Mouse (Mus musculus): ENCODE data around the gene Rpl10a. TPM values are rescaled to one million over a fixed set of nuclear protein-coding genes. Genes with fewer than 3 reads are reported as not detected.

The Rpl10a gene
- polyA plus RNA-seq, 1 experiment, result 1,141 TPM

GRCm38 (mm10) chr17:28298888-28299287 is 29.4 kb upstream of the Rpl10a start:
- no peak overlapping the region for H3K4me3 ChIP-seq (replicated peaks; ENCODE audit: control insufficient read depth, low read depth, low read length)
- WGBS, result 83% methylated on average over 17 of the region's 17 CpGs
- H3K4me1 ChIP-seq (ENCODE audit: control insufficient read depth, insufficient read depth, low read length), result peaks cover 4% of the 10 kb centered on the region
- H3K27ac ChIP-seq (ENCODE audit: control insufficient read depth, insufficient read depth, low read depth, low read length, poor library complexity), result no peak overlapping the region
- TF ChIP-seq CTCF (IDR thresholded peaks at IDR 0.05; ENCODE audit: control insufficient read depth, insufficient read depth, low read length) (no peak), POLR2A (IDR thresholded peaks at IDR 0.05; ENCODE audit: borderline replicate concordance, control insufficient read depth, low read depth, low read length) (no peak)

DNA sequence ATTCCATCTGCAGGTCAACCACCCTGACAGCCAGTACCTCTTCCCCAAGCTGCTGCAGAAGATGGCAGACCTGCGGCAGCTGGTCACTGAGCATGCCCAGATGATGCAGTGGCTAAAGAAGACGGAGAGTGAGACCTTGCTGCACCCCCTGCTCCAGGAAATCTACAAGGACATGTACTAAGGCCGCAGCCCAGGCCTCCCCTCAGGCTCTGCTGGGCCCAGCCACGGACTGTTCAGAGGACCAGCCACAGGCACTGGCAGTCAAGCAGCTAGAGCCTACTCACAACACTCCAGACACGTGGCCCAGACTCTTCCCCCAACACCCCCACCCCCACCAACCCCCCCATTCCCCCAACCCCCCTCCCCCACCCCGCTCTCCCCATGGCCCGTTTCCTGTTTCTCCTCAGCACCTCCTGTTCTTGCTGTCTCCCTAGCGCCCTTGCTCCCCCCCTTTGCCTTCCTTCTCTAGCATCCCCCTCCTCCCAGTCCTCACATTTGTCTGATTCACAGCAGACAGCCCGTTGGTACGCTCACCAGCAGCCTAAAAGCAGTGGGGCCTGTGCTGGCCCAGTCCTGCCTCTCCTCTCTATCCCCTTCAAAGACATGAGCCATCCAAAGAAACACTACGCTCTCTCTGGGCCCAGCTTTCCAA is 28.5 kb upstream of the Rpl10a start:
- Histone ChIP-seq H3K4me1 (ENCODE audit: control insufficient read depth, insufficient read depth, low read length) (no peaks in the 10 kb centered on the region), H3K27ac (ENCODE audit: control insufficient read depth, insufficient read depth, low read depth, low read length, poor library complexity) (no peak overlapping the region), H3K4me3 (replicated peaks; ENCODE audit: control insufficient read depth, low read depth, low read length) (no peak overlapping the region)
- TF ChIP-seq CTCF (IDR thresholded peaks at IDR 0.05; ENCODE audit: control insufficient read depth, insufficient read depth, low read length) (no peak), POLR2A (IDR thresholded peaks at IDR 0.05; ENCODE audit: borderline replicate concordance, control insufficient read depth, low read depth, low read length) (no peak)
- 36% methylated on average over 11 of the region's 11 CpGs for WGBS

GRCm38 (mm10) chr17:28300323-28300722 is 27.9 kb upstream of the Rpl10a start:
- TF ChIP-seq POLR2A (IDR thresholded peaks at IDR 0.05; ENCODE audit: borderline replicate concordance, control insufficient read depth, low read depth, low read length) (no peak), CTCF (IDR thresholded peaks at IDR 0.05; ENCODE audit: control insufficient read depth, insufficient read depth, low read length) (no peak)
- 60% methylated on average over 9 of the region's 9 CpGs for WGBS
- H3K4me3 ChIP-seq (replicated peaks; ENCODE audit: control insufficient read depth, low read depth, low read length), result no peak overlapping the region
- H3K27ac ChIP-seq (ENCODE audit: control insufficient read depth, insufficient read depth, low read depth, low read length, poor library complexity), result no peak overlapping the region
- H3K4me1 ChIP-seq (ENCODE audit: control insufficient read depth, insufficient read depth, low read length), result no peaks in the 10 kb centered on the region

GRCm38 (mm10) chr17:28300850-28301249 is 27.4 kb upstream of the Rpl10a start:
- Histone ChIP-seq H3K4me1 (ENCODE audit: control insufficient read depth, insufficient read depth, low read length) (no peaks in the 10 kb centered on the region), H3K4me3 (replicated peaks; ENCODE audit: control insufficient read depth, low read depth, low read length) (no peak overlapping the region), H3K27ac (ENCODE audit: control insufficient read depth, insufficient read depth, low read depth, low read length, poor library complexity) (no peak overlapping the region)
- WGBS, result 83% methylated on average over 3 of the region's 3 CpGs
- TF ChIP-seq POLR2A (IDR thresholded peaks at IDR 0.05; ENCODE audit: borderline replicate concordance, control insufficient read depth, low read depth, low read length) (no peak), CTCF (IDR thresholded peaks at IDR 0.05; ENCODE audit: control insufficient read depth, insufficient read depth, low read length) (no peak)

DNA sequence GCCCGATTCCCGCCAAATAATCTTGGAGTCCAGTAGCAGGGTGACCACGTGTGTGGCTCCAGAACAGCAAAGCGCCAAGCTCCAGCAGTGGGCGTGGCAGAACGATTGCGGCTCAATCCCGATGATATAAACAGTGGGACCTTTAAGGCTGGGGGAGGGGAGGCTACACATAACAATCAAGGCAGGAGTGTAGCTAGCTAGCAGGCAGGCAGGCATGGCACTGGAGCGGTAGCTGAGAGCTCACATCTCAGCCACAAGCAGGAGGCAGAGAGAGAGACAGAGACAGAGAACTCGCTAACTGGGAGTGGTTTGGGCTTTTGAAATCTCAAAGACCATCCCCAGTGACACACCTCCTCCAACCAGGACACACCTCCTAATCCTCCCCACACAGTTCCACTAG is 23.1 kb upstream of the Rpl10a start:
- TF ChIP-seq CTCF (IDR thresholded peaks at IDR 0.05; ENCODE audit: control insufficient read depth, insufficient read depth, low read length) (no peak), POLR2A (IDR thresholded peaks at IDR 0.05; ENCODE audit: borderline replicate concordance, control insufficient read depth, low read depth, low read length) (no peak)
- peaks cover 2% of the 10 kb centered on the region; the same call in 1 of the 2 replicates for H3K4me1 ChIP-seq (ENCODE audit: control insufficient read depth, insufficient read depth, low read length)
- 87% methylated on average over 10 of the region's 10 CpGs for WGBS
- H3K27ac ChIP-seq (ENCODE audit: control insufficient read depth, insufficient read depth, low read depth, low read length, poor library complexity), result no peak overlapping the region
- H3K4me3 ChIP-seq (replicated peaks; ENCODE audit: control insufficient read depth, low read depth, low read length), result no peak overlapping the region

- TF ChIP-seq POLR2A (IDR thresholded peaks at IDR 0.05; ENCODE audit: borderline replicate concordance, control insufficient read depth, low read depth, low read length) (no peak), CTCF (IDR thresholded peaks at IDR 0.05; ENCODE audit: control insufficient read depth, insufficient read depth, low read length) (peak; percentile 84)
- H3K4me1 ChIP-seq (ENCODE audit: control insufficient read depth, insufficient read depth, low read length), result peaks cover 2% of the 10 kb centered on the region; the same call in 1 of the 2 replicates
- no peak overlapping the region for H3K27ac ChIP-seq (ENCODE audit: control insufficient read depth, insufficient read depth, low read depth, low read length, poor library complexity)
- WGBS, result 7% methylated on average over 18 of the region's 18 CpGs
- H3K4me3 ChIP-seq (replicated peaks; ENCODE audit: control insufficient read depth, low read depth, low read length), result no peak overlapping the region
Observed at GRCm38 (mm10) chr17:28308297-28309195, 19.7 kb upstream of the Rpl10a start.

- 77% methylated on average over 3 of the region's 3 CpGs for WGBS
- no peak overlapping the region for H3K27ac ChIP-seq (ENCODE audit: control insufficient read depth, insufficient read depth, low read depth, low read length, poor library complexity)
- H3K4me3 ChIP-seq (replicated peaks; ENCODE audit: control insufficient read depth, low read depth, low read length), result no peak overlapping the region
- TF ChIP-seq CTCF (IDR thresholded peaks at IDR 0.05; ENCODE audit: control insufficient read depth, insufficient read depth, low read length) (no peak), POLR2A (IDR thresholded peaks at IDR 0.05; ENCODE audit: borderline replicate concordance, control insufficient read depth, low read depth, low read length) (no peak)
- H3K4me1 ChIP-seq (ENCODE audit: control insufficient read depth, insufficient read depth, low read length), result peaks cover 4% of the 10 kb centered on the region
Observed at GRCm38 (mm10) chr17:28310831-28311230, 17.4 kb upstream of the Rpl10a start.

GRCm38 (mm10) chr17:28311366-28312132 is 16.7 kb upstream of the Rpl10a start:
- 61% methylated on average over 5 of the region's 5 CpGs for WGBS
- Histone ChIP-seq H3K27ac (ENCODE audit: control insufficient read depth, insufficient read depth, low read depth, low read length, poor library complexity) (no peak overlapping the region), H3K4me1 (ENCODE audit: control insufficient read depth, insufficient read depth, low read length) (peaks cover 4% of the 10 kb centered on the region), H3K4me3 (replicated peaks; ENCODE audit: control insufficient read depth, low read depth, low read length) (no peak overlapping the region)
- TF ChIP-seq POLR2A (IDR thresholded peaks at IDR 0.05; ENCODE audit: borderline replicate concordance, control insufficient read depth, low read depth, low read length) (no peak), CTCF (IDR thresholded peaks at IDR 0.05; ENCODE audit: control insufficient read depth, insufficient read depth, low read length) (no peak)
